Mouse (Mus musculus): ENCODE results near the gene Stat5a.

Gene Stat5a

DNA sequence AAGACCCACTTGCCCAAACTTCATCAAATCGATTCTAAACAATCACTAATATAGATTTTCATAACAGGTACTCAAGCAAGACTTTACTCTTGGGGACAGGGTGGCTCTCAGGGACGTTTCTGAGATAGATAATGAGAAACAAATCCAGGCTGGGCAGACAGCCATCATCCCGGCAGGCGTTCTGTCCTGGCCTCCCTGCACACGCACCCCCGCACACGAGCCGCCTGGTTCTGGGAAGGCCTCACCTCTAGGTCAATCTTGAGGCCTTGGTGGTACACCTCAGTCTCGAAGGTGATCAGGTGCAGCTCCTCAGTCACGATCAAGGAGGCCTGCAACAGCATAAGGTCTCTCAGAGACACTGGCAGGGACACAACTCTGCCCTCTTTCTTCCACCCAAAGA is 36.9 kb downstream of the Stat5a start:
- no peak for DNase-seq (ENCODE audit: low read depth)

DNA sequence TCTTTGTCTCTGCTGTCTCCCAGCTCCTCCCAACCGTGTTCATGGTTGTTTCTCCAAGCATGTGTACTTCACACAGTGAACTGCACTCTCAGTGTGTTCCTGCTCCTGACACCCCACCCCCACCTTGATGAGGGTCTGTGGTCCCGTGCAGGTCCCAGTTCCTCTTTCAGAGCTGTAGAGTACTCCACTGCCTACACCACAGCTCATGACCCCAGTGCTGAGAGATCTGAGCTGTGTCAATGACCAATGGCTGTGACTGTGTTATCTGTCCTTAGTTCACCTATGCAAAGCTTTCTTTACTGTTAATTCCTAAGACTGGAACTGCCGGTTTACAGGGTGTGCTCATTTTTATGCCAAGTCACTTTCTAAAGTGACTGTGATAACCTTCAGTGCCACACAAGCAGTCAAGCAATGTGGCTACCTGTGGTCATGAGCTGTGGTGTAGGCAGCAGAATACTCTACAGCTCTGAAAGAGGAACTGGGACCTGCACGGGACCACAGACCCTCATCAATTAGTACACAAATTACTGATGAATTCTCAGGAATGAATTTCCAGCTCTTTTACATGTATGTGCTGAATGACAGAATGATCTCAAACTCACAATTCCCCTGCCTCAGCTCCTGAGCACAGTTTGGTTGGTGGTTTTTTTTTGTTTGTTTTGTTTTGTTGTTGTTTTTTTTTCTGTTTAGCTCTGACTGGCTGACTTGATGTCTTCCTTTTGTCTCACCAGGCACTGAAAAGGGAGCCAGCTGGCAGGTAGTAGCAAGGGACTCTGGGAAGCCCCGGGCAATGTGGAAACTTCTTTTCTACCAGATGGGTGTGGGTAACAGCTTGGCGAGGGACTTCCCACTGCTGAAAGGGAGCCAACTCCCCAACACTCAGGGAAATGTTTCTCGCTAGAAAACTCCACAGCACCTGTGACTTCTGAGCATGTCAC is 38.4 kb downstream of the Stat5a start:
- DNase-seq (ENCODE audit: low read depth): no peak

DNA sequence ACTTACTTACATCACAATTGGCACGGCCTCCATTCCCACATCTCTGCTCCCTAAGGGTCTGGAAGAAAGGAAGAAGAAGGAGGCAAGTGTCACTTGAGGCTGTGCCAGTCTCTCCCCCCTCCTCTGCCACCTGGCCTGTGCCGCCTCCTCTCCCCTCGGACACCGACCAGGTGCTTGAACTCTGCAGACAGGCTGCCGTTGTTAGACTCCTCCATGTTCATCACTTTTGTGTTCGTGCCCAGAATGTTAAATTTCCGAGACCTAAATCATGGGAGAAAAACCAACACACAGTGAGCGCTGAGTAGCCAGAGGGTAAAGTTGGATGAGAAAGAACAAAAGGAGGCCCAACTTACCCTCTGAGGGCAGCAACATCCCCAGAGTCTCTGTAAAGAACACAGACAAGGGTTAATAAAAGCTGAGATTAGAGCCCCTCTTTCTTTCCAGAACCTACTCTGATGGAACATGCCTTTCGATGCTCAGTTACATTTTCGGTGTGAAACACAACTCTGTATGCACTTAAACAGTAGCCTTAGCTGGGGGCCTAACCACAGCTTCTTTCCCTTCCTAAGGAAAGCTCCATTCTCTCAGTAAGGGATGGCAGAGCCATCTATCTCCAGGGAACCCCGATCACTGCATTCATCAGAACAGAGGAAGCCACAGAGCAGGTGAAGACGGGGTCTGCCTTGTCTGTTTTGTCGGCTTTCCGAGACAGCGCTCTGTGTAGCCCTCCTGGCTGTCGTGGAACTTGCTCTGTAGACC is 39.5 kb downstream of the Stat5a start:
- DNase-seq (ENCODE audit: low read depth): no peak

DNA sequence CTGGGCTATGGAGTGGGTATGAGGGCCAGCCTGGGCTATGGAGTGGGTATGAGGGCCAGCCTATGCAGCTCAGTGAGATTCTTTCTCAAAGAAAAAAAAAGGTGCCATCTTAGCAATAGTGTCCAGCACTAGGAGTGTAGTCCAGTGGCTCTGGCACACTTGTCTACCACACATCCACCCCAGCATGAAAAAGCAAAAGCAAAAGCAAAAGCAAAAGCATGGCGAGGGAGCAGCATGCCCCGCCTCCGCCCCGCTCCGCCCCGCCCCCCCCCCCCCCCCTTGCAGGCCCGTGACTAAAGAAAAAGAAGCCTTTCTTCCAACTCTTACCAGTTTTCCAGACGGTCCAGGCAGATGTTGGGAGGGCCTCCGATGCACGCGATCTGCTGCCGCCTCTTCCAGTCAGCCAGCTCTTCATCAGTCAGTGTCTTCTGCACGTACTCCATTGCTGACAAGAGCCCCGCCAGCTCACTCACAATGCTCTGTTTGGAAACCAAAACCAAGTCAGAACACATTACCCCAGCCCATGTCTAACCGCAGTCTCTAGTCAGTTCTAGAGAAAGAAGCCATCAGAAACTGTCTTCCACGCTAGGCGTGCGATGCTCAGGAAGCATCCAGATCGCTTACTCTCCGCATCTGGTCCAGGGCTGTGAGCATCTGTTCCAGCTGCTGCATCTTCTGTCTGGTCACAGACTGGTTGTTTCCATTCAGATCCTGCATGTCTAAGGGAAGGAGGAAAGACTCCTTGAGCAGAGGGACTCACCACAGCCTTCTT is 45.6 kb downstream of the Stat5a start:
- DNase-seq (ENCODE audit: low read depth): no peak

DNA sequence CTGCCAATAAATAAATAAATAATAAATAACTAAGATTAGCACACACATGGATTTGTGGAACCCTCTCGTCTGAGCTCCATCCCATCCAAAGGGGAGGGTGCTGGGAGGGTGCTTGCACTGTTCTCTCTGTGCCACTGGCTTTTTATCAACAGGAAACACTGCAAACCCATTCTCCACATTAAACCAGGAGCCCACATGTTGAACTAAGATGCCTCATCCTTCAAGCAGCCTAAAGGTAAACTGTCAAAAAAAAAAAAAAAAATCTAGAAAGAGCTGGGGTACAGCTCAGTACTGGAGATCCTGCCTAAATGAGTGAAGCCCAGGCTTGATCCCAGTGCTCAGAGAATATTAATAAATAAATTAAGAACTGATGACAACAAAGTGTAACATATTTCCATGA is 46.8 kb downstream of the Stat5a start:
- DNase-seq (ENCODE audit: low read depth): peak; percentile 37

DNA sequence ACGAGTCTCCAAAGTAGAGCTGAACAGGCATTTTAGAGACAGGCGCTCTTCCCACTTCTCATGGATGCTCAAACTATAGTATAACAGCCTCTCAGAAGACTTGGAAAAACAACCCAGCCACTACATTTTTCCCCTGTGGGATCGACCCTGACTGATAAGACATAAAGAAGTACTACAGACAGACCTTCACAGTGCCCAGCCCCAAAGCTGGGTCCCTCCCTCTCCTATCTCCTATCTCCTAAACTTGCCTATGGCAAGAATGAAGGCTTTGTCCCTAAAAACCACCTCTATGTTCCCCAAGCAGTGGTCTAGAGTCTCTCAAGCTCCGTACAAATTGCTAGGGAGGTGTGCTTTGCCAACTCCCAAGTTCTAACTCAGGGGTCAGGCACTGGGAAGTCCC is 47.7 kb downstream of the Stat5a start:
- no peak for DNase-seq (ENCODE audit: low read depth)

DNA sequence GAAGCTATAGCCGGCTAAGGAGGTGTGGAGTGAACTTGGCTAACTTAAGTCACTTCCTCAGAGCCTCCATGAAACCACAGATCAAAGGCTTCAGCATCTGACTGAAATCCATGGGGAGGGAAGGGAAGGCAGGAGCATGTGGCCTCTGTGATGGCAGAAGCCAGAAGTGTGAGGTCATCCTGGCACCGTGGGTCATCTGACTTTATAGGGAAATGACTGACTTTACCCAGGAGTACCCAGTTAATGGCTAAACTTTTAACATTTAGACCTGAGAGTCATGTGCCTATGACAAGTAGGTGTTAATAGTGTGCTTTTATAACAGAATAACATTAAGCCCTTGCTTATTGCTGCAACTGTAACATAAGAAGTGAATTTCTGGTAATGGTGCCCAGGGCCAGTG is 49.0 kb downstream of the Stat5a start:
- no peak for DNase-seq (ENCODE audit: low read depth)

DNA sequence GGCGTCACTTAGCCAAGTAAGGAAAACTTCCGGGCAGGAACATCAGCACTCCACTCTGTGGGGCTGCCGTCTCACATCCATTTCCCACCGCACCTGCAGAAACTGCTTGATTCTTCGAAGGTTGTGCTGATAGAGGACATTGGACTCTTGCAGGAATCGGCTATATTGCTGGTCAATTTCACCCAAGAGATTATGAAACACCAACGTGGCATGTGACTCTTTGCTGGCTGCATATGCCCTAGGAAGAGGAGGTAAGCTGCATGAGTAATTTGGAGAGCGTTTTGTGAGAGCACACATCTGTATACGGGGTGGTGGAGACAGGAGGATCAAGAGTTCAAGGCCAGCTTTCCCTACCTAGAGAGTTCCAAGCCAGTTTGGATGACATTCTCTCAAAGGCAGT is 49.4 kb downstream of the Stat5a start:
- DNase-seq (ENCODE audit: low read depth): no peak

DNA sequence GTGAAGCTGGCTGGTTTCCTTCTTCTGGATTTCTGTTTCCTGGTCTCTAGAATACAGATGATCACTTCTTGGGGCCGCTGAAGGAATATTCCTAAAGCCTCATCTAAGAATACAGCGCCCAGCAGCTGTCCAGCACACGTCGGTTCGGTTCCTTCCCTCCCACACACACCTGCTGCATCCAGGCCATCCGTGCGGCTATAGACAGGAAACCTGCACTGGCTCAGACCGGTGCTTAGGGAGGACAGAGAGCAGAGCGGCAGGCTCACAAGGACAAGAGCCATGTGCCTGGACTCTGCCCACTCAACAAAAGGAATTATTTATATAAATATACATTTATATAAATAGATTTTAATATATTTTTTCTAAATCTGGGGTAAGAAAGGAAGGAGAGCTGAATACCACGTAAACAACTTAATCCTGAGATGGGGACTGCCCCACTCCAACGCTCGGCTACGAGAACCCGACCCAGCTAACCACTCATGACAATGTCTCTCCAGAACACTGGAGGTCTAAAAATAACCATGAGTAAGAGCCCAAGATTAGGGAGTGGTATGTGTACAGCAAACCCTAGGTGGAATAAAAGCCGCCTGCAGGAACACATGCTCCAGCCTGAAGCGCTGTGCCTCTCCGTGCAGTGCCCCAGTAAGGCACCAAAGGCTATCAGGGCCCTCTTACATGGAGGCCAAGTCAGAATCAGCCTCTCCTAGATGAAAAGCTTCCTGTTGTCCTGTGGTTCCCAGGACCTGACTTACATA is 53.4 kb downstream of the Stat5a start:
- no peak for DNase-seq (ENCODE audit: low read depth)

DNA sequence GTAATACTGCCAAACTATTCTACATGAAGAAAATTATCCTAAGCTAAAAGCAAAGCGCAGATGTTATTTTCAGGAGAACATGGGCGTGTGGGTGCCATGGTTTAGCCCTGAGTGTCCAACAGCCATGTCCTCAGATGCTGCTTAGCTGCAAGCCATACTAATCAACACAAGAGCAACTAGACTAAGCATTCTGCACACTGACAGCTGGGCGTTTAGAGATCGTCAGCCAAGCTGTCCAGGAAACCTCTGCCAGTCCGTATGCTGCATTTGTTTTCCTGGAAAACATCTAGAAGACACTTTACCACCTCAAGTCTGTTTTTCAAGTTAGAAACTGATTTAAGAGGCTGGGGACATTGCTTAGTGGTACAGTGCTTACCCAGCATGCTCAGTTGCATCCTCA is 55.3 kb downstream of the Stat5a start:
- no peak for DNase-seq (ENCODE audit: low read depth)

DNA sequence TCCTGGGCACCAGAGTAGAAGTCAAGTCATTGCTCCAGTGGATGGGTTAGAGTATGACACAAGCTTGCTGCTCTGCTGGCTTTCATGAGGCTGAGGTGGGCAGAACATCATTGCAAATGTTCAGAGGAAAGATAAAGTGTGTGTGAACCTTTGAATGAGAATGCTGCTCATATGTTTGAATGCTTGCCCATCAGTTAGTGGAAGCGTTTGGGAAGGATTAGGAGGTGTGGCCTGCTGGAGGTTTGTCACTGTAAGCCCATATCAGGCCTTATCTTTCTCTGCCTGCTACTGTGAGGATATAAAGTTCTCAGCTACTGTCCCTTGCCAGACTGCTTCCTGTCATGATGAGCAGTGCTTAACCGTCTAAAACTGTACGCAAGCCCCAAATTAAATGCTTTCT is 55.9 kb downstream of the Stat5a start:
- DNase-seq (ENCODE audit: low read depth): no peak

DNA sequence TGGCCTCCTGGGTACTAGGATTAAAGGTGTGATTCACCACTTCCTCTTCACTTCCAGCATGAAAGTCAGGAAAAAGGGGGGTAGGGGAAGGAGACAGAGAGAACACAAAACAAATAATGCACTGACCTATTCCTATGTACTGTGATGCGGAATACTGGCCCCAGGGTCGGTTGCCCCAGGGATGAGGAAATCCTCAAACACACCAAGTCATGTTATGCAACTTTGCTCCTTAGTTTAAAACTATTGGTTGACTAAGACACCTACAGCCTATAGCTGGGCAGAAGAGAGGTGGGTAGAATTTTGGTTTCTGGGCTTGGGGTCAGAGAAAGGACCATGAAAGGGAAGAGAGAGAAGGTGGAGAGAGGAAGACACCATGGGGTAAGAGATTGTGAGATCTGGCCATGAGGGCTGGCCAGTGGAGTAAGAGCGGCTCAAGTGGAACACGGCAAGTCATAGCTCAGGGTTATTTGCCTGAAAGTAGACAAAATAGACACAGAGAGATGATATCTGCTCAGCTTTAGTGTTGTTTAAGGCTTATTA is 57.4 kb downstream of the Stat5a start:
- no peak for DNase-seq (ENCODE audit: low read depth)

DNA sequence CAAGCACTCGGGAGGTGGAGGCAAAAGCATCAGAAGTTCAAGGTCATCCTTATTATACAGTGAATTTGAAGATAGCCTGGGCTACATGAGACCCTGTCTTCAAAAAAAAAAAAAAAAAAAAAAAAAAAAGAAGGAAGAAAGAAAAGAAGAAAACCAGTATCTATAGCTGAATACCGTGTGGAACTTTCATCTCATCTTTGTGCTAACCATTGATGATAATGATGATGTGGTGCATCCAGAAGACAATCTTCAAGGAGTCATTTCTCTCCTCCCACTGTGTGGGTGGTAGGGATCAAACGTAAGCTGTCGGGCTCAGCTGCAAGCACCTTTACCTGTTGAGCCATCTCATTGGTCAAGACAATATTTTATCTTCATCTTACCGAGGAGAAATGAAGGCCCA is 58.9 kb downstream of the Stat5a start:
- DNase-seq (ENCODE audit: low read depth): no peak

DNA sequence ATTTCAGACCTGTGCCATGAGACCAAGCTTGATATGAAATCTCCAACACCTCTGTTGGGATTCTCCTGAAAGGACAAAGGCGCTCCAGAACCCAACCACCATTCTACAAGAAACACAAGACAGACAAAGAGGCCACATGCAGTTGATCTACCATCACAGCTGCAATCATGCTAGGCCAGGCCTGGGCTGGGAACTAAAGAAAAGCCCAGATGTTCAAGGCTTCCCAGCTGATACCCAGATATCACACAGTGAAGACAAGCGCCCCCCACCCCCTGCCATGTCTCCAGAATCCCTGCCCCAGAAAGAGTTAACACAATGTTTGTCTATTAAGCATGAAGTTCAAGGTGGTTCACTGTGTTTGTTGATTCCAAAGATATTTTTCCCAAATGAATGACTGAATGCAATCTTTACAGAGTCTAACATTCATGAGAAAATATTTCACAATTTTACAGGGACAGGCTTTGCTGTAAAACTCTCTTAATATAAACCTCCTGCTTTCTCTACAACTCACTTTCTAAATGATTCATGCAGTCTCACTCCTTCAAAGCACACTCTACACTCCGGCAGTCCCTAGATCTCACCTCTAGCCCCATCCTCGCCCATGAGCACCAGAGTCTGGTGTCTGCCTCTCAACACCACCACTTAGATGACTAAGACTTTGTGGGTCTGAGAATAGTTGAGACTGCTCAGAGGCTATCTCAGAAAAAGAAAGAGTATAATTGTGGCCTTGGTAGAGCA is 61.9 kb downstream of the Stat5a start:
- DNase-seq (ENCODE audit: low read depth): no peak

DNA sequence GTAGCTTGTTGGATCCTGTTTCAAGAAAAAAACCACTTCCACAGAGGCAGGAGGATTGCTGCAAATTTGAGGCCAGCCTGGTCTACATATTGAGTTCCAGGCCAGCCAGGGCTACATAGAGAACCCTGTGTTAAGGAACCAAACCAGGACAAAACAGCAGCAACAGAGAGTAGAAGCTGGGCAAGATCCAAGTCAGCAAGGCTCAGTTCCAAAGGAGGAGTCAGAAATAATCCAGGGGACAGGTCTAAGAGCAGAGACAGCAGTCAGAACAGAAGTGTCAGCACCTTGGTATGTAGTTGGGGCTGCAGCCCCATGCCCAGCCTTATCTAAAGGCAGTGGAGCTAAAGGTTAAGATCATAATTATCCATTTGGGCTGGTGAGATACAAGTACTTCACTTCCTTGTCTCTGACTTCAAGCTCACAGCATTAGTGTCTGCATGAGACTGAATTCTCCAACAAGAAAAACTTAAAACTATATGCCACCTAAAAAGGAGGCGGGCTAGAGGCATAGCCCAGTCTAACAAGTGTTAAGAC is 65.3 kb downstream of the Stat5a start:
- no peak for DNase-seq (ENCODE audit: low read depth)

DNA sequence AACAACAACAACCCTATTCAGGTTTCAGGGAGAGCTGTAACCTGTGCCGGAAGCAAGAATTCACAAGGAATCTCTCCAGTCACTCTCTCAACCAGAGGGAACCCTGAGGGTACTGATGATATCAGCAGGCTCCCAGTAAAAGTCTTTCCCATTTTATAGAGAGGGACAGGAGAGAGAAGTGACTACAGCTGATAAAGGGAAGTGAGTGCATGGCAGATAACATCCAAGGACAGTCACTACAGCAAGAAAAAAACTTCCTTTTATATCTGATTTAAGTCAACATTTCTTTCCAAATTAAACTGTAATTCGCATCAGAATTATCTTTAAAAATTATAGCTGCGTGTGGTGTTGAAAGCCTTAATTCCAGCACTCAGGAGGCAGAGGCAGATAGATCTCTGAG is 68.2 kb downstream of the Stat5a start:
- peak; percentile 51 for DNase-seq (ENCODE audit: low read depth)

DNA sequence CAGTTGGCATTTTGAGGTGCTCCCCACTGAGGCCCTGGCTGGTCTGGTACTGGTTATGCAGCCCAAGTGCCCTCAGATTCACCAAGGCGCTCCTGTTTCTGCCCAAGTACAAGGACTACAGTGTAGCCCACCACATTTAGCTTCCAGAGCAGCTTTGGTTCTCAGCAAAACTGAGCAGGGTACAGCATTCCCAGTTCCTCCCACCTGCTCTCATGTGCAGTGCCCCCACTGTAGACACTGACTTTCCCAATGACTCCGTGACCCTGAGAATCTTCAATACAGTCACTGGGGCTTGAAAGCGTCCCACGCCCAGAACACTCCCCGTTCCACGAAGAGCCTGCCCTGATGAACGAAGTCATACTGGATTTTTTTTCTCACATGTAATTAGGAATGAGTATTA is 71.5 kb downstream of the Stat5a start:
- DNase-seq (ENCODE audit: low read depth): no peak

DNA sequence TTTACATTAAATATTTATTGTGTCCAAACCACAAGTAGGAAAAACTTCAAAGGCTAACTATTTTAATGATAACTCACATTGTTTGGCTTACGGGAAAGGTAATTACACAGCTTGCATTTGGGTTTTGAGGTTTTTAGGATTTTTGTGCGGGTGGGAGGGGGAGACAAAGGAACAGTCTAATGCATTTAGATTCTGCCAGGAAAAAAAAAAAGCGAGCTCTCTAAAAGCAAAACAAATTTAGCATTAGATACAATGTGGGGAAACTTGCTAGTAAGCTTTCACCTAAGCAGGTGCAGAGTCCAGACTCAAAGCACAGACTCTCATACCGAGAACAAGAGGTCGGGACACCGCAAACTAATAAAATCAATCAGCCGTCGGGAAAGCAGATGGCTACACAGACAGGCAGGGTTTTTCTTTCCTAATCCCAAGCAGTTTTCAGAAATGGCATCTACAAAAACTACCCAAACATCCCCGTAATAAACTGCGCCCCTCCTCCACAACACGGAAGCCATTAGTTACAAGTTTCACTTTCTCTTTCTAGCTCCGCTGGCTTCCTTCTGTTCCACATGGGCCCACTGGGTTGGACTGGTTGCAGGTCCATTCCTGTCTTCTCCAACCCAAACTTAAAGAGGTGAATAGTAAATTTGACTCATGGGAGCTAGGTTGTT is 72.2 kb downstream of the Stat5a start:
- DNase-seq (ENCODE audit: low read depth): peak; percentile 77

Data from 416B (cell line).